Mouse (Mus musculus): ENCODE results near the gene Matn4. TPM values are rescaled to one million over a fixed set of nuclear protein-coding genes. Genes with fewer than 3 reads are reported as not detected.

Gene Matn4
- 3.9 and 5.1 TPM in 2 replicates for polyA plus RNA-seq (2015; fragmentation: Nextera tagmentation; extraction: Ambion mirVana)

DNA sequence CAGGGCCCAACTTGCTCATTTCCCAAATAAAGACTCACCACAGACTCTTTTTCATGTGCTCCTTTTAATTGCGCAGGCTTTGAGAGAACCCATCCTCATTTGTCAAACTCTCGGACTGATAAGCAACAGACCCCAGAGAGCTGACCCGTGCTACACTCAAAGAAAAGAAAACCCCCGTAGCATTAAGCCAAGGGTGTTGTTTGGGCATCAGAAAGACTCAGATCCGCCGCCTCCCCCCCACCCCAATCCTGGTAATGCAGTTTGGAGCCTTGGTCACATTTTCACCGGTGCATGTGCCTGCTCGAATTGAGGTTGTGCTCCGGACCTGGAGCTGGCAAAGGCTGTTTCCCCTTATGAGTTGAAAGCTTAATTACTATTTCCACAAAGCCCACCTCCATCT is at the start of gene Matn4:
Gene Matn4 (minus strand): TSS at position 101 of the 400 bp plus-strand sequence.
- 10% methylated on average over 9 of the region's 9 CpGs for WGBS

DNA sequence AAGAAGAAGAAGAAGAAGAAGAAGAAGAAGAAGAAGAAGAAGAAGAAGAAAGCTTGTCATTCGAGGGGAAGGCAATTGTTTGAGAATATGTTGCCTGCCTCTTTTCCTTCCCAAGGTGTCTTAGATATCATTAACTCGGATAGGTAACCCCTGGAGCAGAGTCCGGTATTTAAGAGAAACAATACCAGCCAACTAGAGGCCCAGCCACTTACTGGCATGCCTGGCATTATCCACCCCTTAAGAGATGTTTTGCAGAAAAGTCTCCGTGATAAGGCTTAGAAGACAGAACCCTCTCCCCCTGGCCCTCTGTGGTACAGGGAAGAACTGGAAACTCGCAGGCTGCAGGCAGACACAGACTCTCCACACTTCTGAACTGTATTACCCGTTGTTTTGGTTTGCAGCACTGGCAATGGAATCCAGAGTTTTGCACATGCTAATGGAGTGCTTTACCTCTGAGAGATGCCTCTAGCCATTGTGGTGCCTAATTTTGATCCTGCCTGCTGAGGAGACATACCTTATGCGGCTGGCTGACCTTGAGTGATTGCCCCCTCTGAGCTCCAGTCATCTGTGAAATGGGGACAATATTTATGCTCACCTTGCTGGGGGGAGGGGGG is 49.0 kb upstream of the Matn4 start:
- Histone ChIP-seq H3K4me2 (no peak overlapping the region), H3K27me3 (no peaks in the 10 kb centered on the region), H3K9ac (no peak overlapping the region), H3K4me1 (replicated peaks) (no peaks in the 10 kb centered on the region), H3K36me3 (no peaks in the 10 kb centered on the region), H3K4me3 (no peak overlapping the region), H3K27ac (replicated peaks) (no peak overlapping the region), H3K9me3 (no peaks in the 10 kb centered on the region)
- no peak for ATAC-seq (ENCODE audit: low FRiP score, low read depth)
- 70% methylated on average over 7 of the region's 7 CpGs for WGBS

More for the DNA sequence above, at the start of gene Matn4:
- peaks cover 24% of the 10 kb centered on the region for H3K4me1 ChIP-seq (replicated peaks)
- no peaks in the 10 kb centered on the region for H3K36me3 ChIP-seq
- no peaks in the 10 kb centered on the region for H3K9me3 ChIP-seq
- H3K4me3 ChIP-seq, result peak within 1 kb of the TSS; percentile 32
- H3K4me2 ChIP-seq, result peak within 1 kb of the TSS; percentile 57
- H3K27ac ChIP-seq (replicated peaks), result no peak within 1 kb of the TSS
- peak within 1 kb of the TSS; percentile 20; the same call in 1 of the 2 replicates for H3K9ac ChIP-seq
- no peak for ATAC-seq (ENCODE audit: low FRiP score, low read depth)
- peaks cover 99% of the 10 kb centered on the region for H3K27me3 ChIP-seq

DNA sequence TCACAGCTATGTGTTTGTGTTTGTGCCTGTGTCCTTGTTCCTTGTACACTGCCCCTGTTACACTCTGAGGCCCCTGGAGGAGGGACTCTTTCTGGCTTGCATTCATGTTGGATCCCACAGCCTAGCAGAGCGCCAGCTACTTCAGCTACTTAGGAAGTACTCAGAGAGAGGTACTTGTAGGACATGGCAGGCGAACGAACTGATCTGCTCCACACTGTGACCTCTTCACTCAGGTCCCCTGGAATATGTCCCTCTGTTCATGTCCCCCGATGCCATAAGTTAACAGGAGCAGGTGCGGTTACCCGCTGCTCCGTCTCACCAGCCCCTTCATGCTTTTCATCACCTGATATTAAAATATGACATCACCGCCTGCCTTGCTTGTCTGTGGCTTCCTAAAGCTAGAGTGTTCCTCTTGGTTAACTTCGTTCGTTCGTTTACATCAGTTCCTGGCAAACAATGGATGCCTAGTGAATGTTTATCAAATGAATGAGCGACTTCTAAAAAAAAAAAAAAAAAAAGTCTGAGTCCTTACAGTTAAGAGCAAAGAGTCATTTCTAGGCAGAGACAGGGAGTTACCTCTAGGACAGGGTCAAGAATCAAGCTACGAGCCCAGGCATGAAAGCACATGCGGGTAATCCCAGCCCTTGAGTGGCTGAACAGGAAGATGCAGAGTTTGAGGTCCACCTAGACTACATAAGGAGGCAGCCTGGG is 48.2 kb upstream of the Matn4 start:
- Histone ChIP-seq H3K9ac (no peak overlapping the region), H3K4me3 (no peak overlapping the region), H3K4me1 (replicated peaks) (no peaks in the 10 kb centered on the region), H3K36me3 (no peaks in the 10 kb centered on the region), H3K4me2 (no peak overlapping the region), H3K9me3 (no peaks in the 10 kb centered on the region), H3K27ac (replicated peaks) (no peak overlapping the region), H3K27me3 (no peaks in the 10 kb centered on the region)
- WGBS, result 85% methylated on average over 14 of the region's 14 CpGs
- no peak for ATAC-seq (ENCODE audit: low FRiP score, low read depth)

DNA sequence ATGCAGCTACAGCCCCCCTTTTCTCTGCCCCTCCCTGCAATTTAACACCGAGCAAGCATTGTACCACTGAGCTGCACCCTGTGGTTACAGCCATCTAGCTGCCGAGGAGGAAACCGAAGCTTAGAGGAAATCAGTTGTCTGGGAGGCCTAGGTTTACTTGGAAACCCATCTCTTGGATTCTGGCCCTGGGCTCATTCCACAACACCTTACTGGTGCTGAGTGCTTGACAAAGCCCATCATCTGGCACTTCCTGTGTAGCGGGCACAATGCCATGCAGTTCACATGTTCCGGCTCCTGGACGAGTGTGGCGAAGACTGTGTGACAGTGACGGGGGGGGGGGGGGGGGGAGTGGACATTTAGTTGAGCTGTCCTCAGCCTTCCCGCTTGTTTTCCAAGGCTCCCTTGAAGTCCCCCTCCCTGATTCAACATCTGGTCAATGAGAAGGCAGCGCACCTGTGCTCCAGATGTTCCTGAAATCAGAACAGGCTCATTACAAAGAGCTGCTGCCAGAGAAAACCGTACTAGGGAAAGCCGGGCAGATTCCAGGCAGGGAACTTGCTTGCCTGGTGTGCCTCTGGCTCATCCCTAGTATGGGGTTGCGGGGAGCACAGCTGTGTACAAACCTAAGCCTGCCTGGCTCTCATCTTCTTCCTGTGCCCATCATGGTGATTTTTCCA is 47.2 kb upstream of the Matn4 start:
- Histone ChIP-seq H3K9ac (no peak overlapping the region), H3K4me2 (no peak overlapping the region), H3K27ac (replicated peaks) (no peak overlapping the region), H3K9me3 (no peaks in the 10 kb centered on the region), H3K27me3 (no peaks in the 10 kb centered on the region), H3K4me1 (replicated peaks) (no peaks in the 10 kb centered on the region), H3K36me3 (no peaks in the 10 kb centered on the region), H3K4me3 (no peak overlapping the region)
- 53% methylated on average over 13 of the region's 13 CpGs for WGBS
- ATAC-seq (ENCODE audit: low FRiP score, low read depth), result no peak

- H3K27me3 ChIP-seq, result no peaks in the 10 kb centered on the region
- H3K27ac ChIP-seq (replicated peaks), result no peak overlapping the region
- no peak overlapping the region for H3K9ac ChIP-seq
- no peaks in the 10 kb centered on the region for H3K36me3 ChIP-seq
- 94% methylated on average over 14 of the region's 14 CpGs for WGBS
- H3K4me2 ChIP-seq, result no peak overlapping the region
- H3K9me3 ChIP-seq, result no peaks in the 10 kb centered on the region
- no peak for ATAC-seq (ENCODE audit: low FRiP score, low read depth)
- H3K4me1 ChIP-seq (replicated peaks), result no peaks in the 10 kb centered on the region
- H3K4me3 ChIP-seq, result no peak overlapping the region
Observed at GRCm38 (mm10) chr2:164449341-164450042, 44.5 kb upstream of the Matn4 start.

GRCm38 (mm10) chr2:164448921-164449320 is 44.0 kb upstream of the Matn4 start:
- Histone ChIP-seq H3K4me1 (replicated peaks) (no peaks in the 10 kb centered on the region), H3K4me2 (no peak overlapping the region)
- no peak for ATAC-seq (ENCODE audit: low FRiP score, low read depth)

DNA sequence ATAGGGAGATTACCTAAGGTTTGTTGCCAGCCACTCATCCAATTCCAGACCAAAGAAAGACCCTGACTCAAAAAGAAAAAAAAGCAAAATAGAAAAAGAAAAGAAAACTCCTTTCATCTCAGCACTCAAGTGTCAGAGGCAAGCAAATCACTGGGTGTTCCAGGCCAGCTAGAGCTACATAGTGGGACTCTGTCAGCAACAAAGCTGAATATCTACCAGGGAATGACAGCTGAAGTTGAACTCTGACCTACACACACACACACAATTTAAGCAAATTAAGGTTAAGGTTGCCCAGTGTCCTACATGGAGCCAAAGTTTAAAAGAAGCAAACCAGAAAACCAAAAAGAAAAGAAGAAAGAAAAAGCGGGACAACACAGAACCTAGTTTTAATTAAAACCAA is 43.2 kb upstream of the Matn4 start:
- Histone ChIP-seq H3K9ac (no peak overlapping the region), H3K36me3 (no peaks in the 10 kb centered on the region), H3K27ac (replicated peaks) (no peak overlapping the region), H3K9me3 (no peaks in the 10 kb centered on the region), H3K27me3 (no peaks in the 10 kb centered on the region), H3K4me3 (no peak overlapping the region), H3K4me2 (no peak overlapping the region), H3K4me1 (replicated peaks) (peaks cover 5% of the 10 kb centered on the region)
- 82% methylated on average over 1 of the region's 1 CpGs for WGBS
- no peak for ATAC-seq (ENCODE audit: low FRiP score, low read depth)

More at GRCm38 (mm10) chr2:164448921-164449320, 44.0 kb upstream of the Matn4 start:
- WGBS, result 85% methylated on average over 5 of the region's 5 CpGs
- Histone ChIP-seq H3K9me3 (no peaks in the 10 kb centered on the region), H3K27ac (replicated peaks) (no peak overlapping the region), H3K27me3 (no peaks in the 10 kb centered on the region), H3K36me3 (no peaks in the 10 kb centered on the region), H3K4me3 (no peak overlapping the region), H3K9ac (no peak overlapping the region)

GRCm38 (mm10) chr2:164446086-164446469 is 41.1 kb upstream of the Matn4 start:
- no peak overlapping the region for H3K4me3 ChIP-seq
- H3K36me3 ChIP-seq, result no peaks in the 10 kb centered on the region
- H3K4me1 ChIP-seq (replicated peaks), result peaks cover 17% of the 10 kb centered on the region
- no peaks in the 10 kb centered on the region for H3K9me3 ChIP-seq
- peaks cover 8% of the 10 kb centered on the region for H3K27me3 ChIP-seq
- ATAC-seq (ENCODE audit: low FRiP score, low read depth), result no peak
- 85% methylated on average over 3 of the region's 3 CpGs for WGBS
- no peak overlapping the region for H3K27ac ChIP-seq (replicated peaks)
- no peak overlapping the region for H3K4me2 ChIP-seq
- no peak overlapping the region for H3K9ac ChIP-seq

GRCm38 (mm10) chr2:164445399-164446085 is 40.6 kb upstream of the Matn4 start:
- ATAC-seq (ENCODE audit: low FRiP score, low read depth), result no peak
- no peaks in the 10 kb centered on the region for H3K36me3 ChIP-seq
- H3K4me3 ChIP-seq, result no peak overlapping the region
- no peak overlapping the region for H3K4me2 ChIP-seq
- 88% methylated on average over 3 of the region's 3 CpGs for WGBS
- no peaks in the 10 kb centered on the region for H3K9me3 ChIP-seq
- H3K27ac ChIP-seq (replicated peaks), result no peak overlapping the region
- peaks cover 17% of the 10 kb centered on the region for H3K4me1 ChIP-seq (replicated peaks)
- peaks cover 11% of the 10 kb centered on the region for H3K27me3 ChIP-seq
- no peak overlapping the region for H3K9ac ChIP-seq

DNA sequence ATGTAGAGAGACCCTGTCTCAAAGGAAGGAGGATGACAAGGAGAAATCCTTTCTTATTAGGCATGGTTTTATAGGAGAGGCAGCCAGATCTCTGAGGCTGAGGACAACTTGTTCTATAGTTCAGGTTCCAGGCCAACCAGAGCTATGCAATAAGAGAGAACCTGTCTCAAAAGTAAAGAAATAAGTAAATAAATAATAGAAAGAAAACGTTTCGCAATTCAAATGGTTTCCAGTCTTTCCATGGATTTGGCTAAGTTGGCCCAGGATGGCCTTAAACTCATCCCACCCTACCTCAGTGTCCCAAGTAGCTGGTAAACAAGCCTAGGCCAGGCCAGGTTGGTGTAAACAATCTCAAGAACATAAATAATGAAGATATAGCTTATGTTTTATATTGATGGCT is 39.7 kb upstream of the Matn4 start:
- no peak for ATAC-seq (ENCODE audit: low FRiP score, low read depth)

GRCm38 (mm10) chr2:164443460-164444000 is 38.6 kb upstream of the Matn4 start, which contains the start of gene Sdc4:
TSS of gene Sdc4 (minus strand) at chr2:164443887.
- Histone ChIP-seq H3K27me3 (peaks cover 11% of the 10 kb centered on the region), H3K4me2 (peak within 1 kb of the TSS; percentile 97), H3K36me3 (no peaks in the 10 kb centered on the region), H3K9ac (peak within 1 kb of the TSS; percentile 50), H3K4me3 (peak within 1 kb of the TSS; percentile 53), H3K9me3 (no peaks in the 10 kb centered on the region), H3K27ac (replicated peaks) (no peak within 1 kb of the TSS), H3K4me1 (replicated peaks) (peaks cover 17% of the 10 kb centered on the region)
- no peak for ATAC-seq (ENCODE audit: low FRiP score, low read depth)
- 5% methylated on average over 18 of the region's 18 CpGs for WGBS

More for the DNA sequence above, 39.7 kb upstream of the Matn4 start:
- H3K36me3 ChIP-seq, result no peaks in the 10 kb centered on the region
- no peak overlapping the region for H3K9ac ChIP-seq
- 92% methylated on average over 2 of the region's 2 CpGs for WGBS
- H3K27ac ChIP-seq (replicated peaks), result no peak overlapping the region
- no peak overlapping the region for H3K4me3 ChIP-seq
- H3K4me2 ChIP-seq, result no peak overlapping the region
- H3K9me3 ChIP-seq, result no peaks in the 10 kb centered on the region
- H3K27me3 ChIP-seq, result peaks cover 11% of the 10 kb centered on the region
- H3K4me1 ChIP-seq (replicated peaks), result peaks cover 17% of the 10 kb centered on the region

Measured in hindbrain, embryonic 15.5 days (tissue).